Mouse (Mus musculus) C2C12 (cell line): ENCODE data around the gene Tle1. TPM values are rescaled to one million over a fixed set of nuclear protein-coding genes. Genes with fewer than 3 reads are reported as not detected.

ENCODE experiments used
- H3K27me3 ChIP-seq: one replicate; pipeline ENCODE4 v1.6.1; 2011; ENCODE audit not compliant: control insufficient read depth, insufficient read depth, insufficient read length
- H3K36me3 ChIP-seq: one replicate; pipeline ENCODE4 v1.6.1; 2011; ENCODE audit not compliant: control insufficient read depth, insufficient read depth
- H3K4me3 ChIP-seq: one replicate; pipeline ENCODE4 v1.5.1; 2011; ENCODE audit warnings: mild to moderate bottlenecking, control low read depth; ENCODE audit not compliant: poor library complexity, insufficient read depth, severe bottlenecking
- H3K79me2 ChIP-seq: one replicate; pipeline ENCODE4 v1.6.1; 2011; ENCODE audit not compliant: control insufficient read depth, insufficient read depth
- H3K79me3 ChIP-seq: one replicate; pipeline ENCODE4 v1.6.1; 2011; ENCODE audit warnings: low read depth, control low read depth
- H3ac ChIP-seq: one replicate; pipeline ENCODE3; 2011; ENCODE audit warnings: low read depth; ENCODE audit not compliant: control insufficient read depth, insufficient read length
- CEBPB ChIP-seq: IDR thresholded peaks from one replicate; pipeline ENCODE4 v1.6.1; 2011; ENCODE audit warnings: low read depth, mild to moderate bottlenecking, control low read depth, moderate library complexity
- CTCF ChIP-seq: IDR thresholded peaks from one replicate; pipeline ENCODE4 v1.5.1; 2011; ENCODE audit not compliant: control insufficient read depth, insufficient read depth, insufficient read length
- FOSL1 ChIP-seq: IDR thresholded peaks from one replicate; pipeline ENCODE4 v1.8.0; 2011; ENCODE audit warnings: mild to moderate bottlenecking, low read length; ENCODE audit not compliant: poor library complexity, insufficient read depth, severe bottlenecking
- MAX ChIP-seq: IDR thresholded peaks from one replicate; pipeline ENCODE4 v1.6.1; 2011; ENCODE audit warnings: mild to moderate bottlenecking, control low read depth
- MYOD1 ChIP-seq: IDR thresholded peaks from one replicate; pipeline ENCODE4 v1.6.1; 2011; ENCODE audit warnings: low read depth; ENCODE audit not compliant: control insufficient read depth, insufficient read length
- MYOG ChIP-seq: IDR thresholded peaks from one replicate; pipeline ENCODE4 v1.6.1; 2011; ENCODE audit not compliant: control insufficient read depth, insufficient read length; ENCODE audit errors: extremely low read depth
- USF1 ChIP-seq: IDR thresholded peaks from one replicate; pipeline ENCODE4 v1.6.1; 2011; ENCODE audit warnings: low read depth, mild to moderate bottlenecking, control low read depth, moderate library complexity
- polyA plus RNA-seq: library from polyadenylated mRNA; unstranded; fragments of >200 nt; fragmentation: generic; extraction: Trizol; gene quantifications from one replicate; pipeline ENCODE4 v1.2.1, GENCODE M21; 2012; ENCODE audit warnings: missing spikeins

Tle1 gene
- polyA plus RNA-seq, 1 experiment, result 23.2 TPM

DNA sequence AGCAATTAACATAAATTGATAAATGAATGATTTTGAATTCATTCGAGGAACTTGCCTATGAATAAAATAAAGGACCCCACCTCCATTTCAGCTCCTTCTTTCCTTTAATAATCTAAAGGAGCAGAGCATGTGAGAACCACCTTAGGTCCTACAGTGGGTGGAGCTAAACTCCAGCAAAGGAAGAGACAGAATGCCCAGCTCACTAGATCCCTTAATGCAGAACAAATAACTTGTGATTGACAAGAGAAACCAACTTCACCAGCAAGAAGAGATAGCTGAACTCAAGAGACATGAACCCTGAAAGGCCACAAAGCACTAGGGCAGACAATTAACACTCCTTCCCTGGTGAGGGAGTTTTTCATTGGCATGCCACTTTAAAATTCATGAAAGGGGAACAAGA, 32.5 kb downstream of the Tle1 start:
- Histone ChIP-seq H3K79me2 (peaks cover 28% of the 10 kb centered on the region), H3K4me3 (no peak overlapping the region), H3K27me3 (no peaks in the 10 kb centered on the region), H3ac (no peak overlapping the region), H3K36me3 (peaks cover 38% of the 10 kb centered on the region), H3K79me3 (peaks cover 3% of the 10 kb centered on the region)
- TF ChIP-seq USF1 (no peak), CTCF (no peak)

- Histone ChIP-seq H3K4me3 (no peak overlapping the region), H3K36me3 (peaks cover 41% of the 10 kb centered on the region), H3ac (no peak overlapping the region), H3K79me2 (peaks cover 25% of the 10 kb centered on the region), H3K79me3 (peaks cover 3% of the 10 kb centered on the region), H3K27me3 (no peaks in the 10 kb centered on the region)
- no peak for TF ChIP-seq USF1
- TF ChIP-seq CEBPB, result no peak
- TF ChIP-seq MYOD1, result no peak
- no peak for TF ChIP-seq CTCF
- no peak for TF ChIP-seq MYOG
- TF ChIP-seq MAX, result no peak
- TF ChIP-seq FOSL1, result no peak
These were observed 32.9 kb downstream of the Tle1 start for GRCm38 (mm10) chr4:72167761-72168229.

DNA sequence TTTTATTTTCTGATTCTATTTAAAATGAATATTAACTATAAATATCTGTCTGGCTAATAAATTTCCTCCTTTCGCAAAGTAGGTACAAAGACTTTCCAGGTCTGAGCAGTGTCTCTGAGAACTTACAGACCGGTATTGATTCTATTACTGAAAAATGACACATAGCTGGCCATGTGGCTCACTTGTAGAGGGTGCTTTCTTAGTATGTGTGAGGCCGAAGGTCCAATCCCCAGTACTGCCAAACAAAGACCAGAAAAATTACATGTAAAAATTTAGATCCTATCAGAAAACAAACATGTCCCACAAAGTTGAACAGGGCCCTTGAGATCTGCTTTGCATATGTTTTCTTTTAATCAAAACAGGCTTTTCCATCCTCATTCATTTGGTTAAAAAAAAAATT, 33.5 kb downstream of the Tle1 start:
- H3K36me3 ChIP-seq, result peaks cover 41% of the 10 kb centered on the region
- TF ChIP-seq CTCF (no peak), MAX (no peak)
- peaks cover 3% of the 10 kb centered on the region for H3K79me3 ChIP-seq
- no peak overlapping the region for H3ac ChIP-seq
- H3K4me3 ChIP-seq, result no peak overlapping the region
- H3K27me3 ChIP-seq, result no peaks in the 10 kb centered on the region
- H3K79me2 ChIP-seq, result peaks cover 18% of the 10 kb centered on the region

DNA sequence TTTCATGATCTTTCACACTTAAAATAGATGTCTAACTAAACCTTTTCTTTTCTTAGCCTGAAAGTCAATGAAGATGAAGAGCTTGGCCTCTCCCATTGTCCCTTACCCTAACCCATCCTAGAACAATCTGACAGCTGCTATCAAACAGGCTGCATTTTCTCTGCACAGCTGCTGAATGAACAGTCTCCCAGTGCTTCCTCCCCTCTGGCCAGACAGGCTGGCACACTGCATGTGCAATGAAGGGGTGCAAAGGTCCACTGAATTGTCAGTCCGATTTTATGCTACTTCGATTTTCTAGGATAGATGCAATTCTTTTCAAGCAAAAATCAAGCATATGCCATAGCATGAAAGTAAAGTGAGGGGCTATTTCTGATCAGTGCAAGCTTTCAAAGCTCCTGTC, 34.2 kb downstream of the Tle1 start:
- peaks cover 47% of the 10 kb centered on the region for H3K36me3 ChIP-seq
- H3K79me2 ChIP-seq, result peaks cover 15% of the 10 kb centered on the region
- peaks cover 3% of the 10 kb centered on the region for H3K79me3 ChIP-seq
- no peaks in the 10 kb centered on the region for H3K27me3 ChIP-seq
- no peak overlapping the region for H3ac ChIP-seq
- H3K4me3 ChIP-seq, result no peak overlapping the region
- TF ChIP-seq USF1, result no peak
- TF ChIP-seq MYOG, result no peak
- TF ChIP-seq CEBPB, result no peak
- TF ChIP-seq MYOD1, result no peak
- no peak for TF ChIP-seq MAX
- no peak for TF ChIP-seq FOSL1
- no peak for TF ChIP-seq CTCF

DNA sequence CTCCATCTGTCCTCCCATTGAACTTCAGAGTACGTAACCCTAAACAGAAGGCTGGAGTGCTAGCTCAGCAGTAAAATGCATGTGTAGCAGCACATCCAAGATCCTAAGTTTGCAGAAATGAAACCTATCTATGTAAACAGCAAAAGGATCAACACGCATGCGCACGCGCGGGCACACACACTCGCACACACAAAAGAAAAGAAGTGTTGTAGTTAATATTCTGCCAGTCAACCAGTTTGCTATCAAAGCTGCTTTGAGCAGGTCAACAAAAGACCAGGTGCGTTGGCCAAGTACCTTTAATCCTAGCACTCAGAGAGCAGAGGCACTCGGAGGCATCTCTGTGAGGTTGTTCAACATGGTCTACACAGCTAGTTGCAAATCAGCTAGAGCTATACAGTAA, 35.0 kb downstream of the Tle1 start:
- no peak overlapping the region for H3K4me3 ChIP-seq
- peaks cover 2% of the 10 kb centered on the region for H3K79me3 ChIP-seq
- H3K36me3 ChIP-seq, result peaks cover 55% of the 10 kb centered on the region
- no peaks in the 10 kb centered on the region for H3K27me3 ChIP-seq
- TF ChIP-seq USF1 (no peak), CTCF (no peak), MYOD1 (no peak), CEBPB (no peak), MYOG (no peak), FOSL1 (no peak), MAX (no peak)
- H3K79me2 ChIP-seq, result peaks cover 15% of the 10 kb centered on the region
- no peak overlapping the region for H3ac ChIP-seq

DNA sequence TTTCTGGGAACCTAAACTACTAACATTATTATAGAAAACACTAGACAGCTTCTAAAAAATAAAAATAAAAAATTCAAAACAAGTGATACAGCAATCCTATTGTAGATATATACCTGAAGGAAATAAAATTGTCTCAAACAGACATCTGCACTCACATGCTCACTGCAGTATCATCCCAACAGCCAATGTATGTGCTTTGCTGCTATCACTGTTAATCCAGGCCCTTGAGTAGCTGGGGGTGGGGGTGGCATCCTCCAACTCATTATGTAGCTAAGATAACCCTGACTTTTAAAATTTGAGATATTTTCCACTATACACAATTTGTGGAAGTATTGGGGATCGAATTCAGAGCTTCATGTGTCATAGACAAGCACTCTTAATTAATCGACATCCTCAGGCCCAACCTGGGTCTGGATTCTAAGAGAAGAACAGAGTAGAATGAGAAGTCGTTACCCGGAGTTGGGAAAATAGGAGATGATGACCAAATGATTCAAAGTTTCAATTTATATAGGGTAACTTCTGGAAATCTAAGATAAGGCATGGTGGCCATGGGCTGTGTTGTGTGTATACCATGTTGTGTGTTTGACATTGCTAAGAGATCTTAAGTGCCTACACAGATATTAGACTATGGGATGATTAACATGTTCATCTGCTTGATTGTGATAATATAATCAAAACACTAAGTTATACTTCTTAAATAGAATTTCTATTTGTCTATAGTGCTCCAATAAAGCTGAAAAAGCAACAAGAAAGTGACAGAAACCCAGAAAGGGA, 38.1 kb downstream of the Tle1 start:
- H3K79me3 ChIP-seq, result peaks cover 2% of the 10 kb centered on the region
- no peak overlapping the region for H3ac ChIP-seq
- TF ChIP-seq CEBPB, result no peak
- no peak for TF ChIP-seq MAX
- TF ChIP-seq FOSL1, result no peak
- no peak for TF ChIP-seq CTCF
- no peak for TF ChIP-seq MYOD1
- H3K36me3 ChIP-seq, result peaks cover 61% of the 10 kb centered on the region
- H3K27me3 ChIP-seq, result no peaks in the 10 kb centered on the region
- H3K4me3 ChIP-seq, result no peak overlapping the region
- peaks cover 16% of the 10 kb centered on the region for H3K79me2 ChIP-seq
